Mouse (Mus musculus) heart, embryonic 14.5 days (tissue): ENCODE results near the gene Spata25. TPM values are rescaled to one million over a fixed set of nuclear protein-coding genes. Genes with fewer than 3 reads are reported as not detected.

Source experiments
- ATAC-seq: fragments of 200-750 bp; cut with Nextera tagmentation; 2 replicates; pipeline ENCODE4 v1.8.0; 2017; ENCODE audit warnings: low read depth, moderate TSS enrichment; ENCODE audit not compliant: insufficient number of reproducible peaks, insufficient read depth, low FRiP score
- H3K27ac ChIP-seq, 2 experiments: fragments of 200-500 bp in 1 of 2; fragments of 300-500 bp in 1 of 2; sonication (generic) in 1 of 2; replicated peaks in 1 of 2; 2 replicates each; pipeline ENCODE4 v1.5.1; 2012 to 2014; ENCODE audit warnings: low read depth in 2 of 2, low read length in 2 of 2, control low read depth in 1 of 2, mild to moderate bottlenecking in 1 of 2, mixed read lengths in 1 of 2; ENCODE audit not compliant: control insufficient read depth in 1 of 2, insufficient read depth in 1 of 2
- H3K27me3 ChIP-seq: fragments of 300-500 bp; sonication (generic); 2 replicates; pipeline ENCODE4 v1.6.1; 2014; ENCODE audit warnings: mild to moderate bottlenecking, low read length, control low read depth; ENCODE audit not compliant: control insufficient read depth, insufficient read depth
- H3K36me3 ChIP-seq: fragments of 300-500 bp; sonication (generic); 2 replicates; pipeline ENCODE4 v1.6.1; 2014; ENCODE audit warnings: mild to moderate bottlenecking, control low read depth, low read length, mixed read lengths; ENCODE audit not compliant: control insufficient read depth, insufficient read depth
- H3K4me1 ChIP-seq, 2 experiments: fragments of 200-500 bp in 1 of 2; fragments of 300-500 bp in 1 of 2; sonication (generic) in 1 of 2; 2 replicates each; pipeline ENCODE4 v1.6.1; 2012 to 2014; ENCODE audit warnings: low read length in 2 of 2, control low read depth in 1 of 2, mixed read lengths in 1 of 2; ENCODE audit not compliant: control insufficient read depth in 2 of 2, insufficient read depth in 2 of 2
- H3K4me2 ChIP-seq: fragments of 300-500 bp; sonication (generic); 2 replicates; pipeline ENCODE4 v1.6.1; 2014; ENCODE audit warnings: mild to moderate bottlenecking, low read length
- H3K4me3 ChIP-seq, 2 experiments: fragments of 200-500 bp in 1 of 2; fragments of 300-500 bp in 1 of 2; sonication (generic) in 1 of 2; 2 replicates each; pipeline ENCODE4 v1.5.1; 2012 to 2014; ENCODE audit warnings: low read length in 2 of 2, mild to moderate bottlenecking in 2 of 2, control low read depth in 1 of 2, low read depth in 1 of 2, moderate library complexity in 1 of 2; ENCODE audit not compliant: control insufficient read depth in 1 of 2, insufficient read depth in 1 of 2
- H3K9ac ChIP-seq: fragments of 300-500 bp; sonication (generic); 2 replicates; pipeline ENCODE4 v1.6.1; 2014; ENCODE audit warnings: mild to moderate bottlenecking, low read length
- H3K9me3 ChIP-seq: fragments of 300-500 bp; sonication (generic); 2 replicates; pipeline ENCODE4 v1.6.1; 2016; ENCODE audit warnings: low read length, control low read depth; ENCODE audit not compliant: control insufficient read depth
- WGBS: fragments of 180-500 bp; shearing (Covaris S2); extraction: QIAGEN DNeasy Blood & Tissue Kit; methylation state at CpG from one replicate; pipeline ENCODE4 v1.1.7; 2014; 5-methylcytosine and 5-hydroxymethylcytosine counted together
- polyA plus RNA-seq: library from polyadenylated mRNA; unstranded; fragments of >200 nt; fragmentation: Nextera tagmentation; extraction: Ambion mirVana; gene quantifications from 2 replicates; pipeline ENCODE4 v1.2.1, GENCODE M21; 2014

Gene Spata25
- polyA plus RNA-seq, 1 experiment from 2014 or later = not detected

DNA sequence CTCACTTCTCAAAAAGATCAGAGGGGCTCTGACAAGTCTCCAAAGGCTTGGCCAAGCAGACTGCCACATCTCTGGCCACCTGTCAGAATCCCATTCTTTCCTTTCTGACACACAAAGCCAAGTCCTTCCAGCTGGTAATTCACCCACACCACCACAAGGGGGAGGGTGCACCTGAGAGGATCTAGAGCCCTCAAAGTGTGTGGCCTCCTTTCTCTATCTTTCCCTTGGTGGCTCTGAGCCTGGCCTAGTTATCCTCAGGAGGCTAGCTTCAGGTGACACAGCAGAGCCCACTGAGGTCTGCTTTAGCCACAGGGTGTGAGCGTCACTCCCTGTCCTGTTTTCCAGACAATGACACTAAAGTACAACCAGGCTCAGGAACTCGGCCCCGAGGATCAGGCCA lies 35.1 kb downstream of the Spata25 start:
- Histone ChIP-seq H3K4me3 (no peak overlapping the region), H3K4me1 (peaks cover 5 to 14% of the 10 kb centered on the region in 2 experiments; a peak in 3 of 4 replicates), H3K27me3 (no peaks in the 10 kb centered on the region), H3K4me2 (no peak overlapping the region), H3K9me3 (no peaks in the 10 kb centered on the region), H3K27ac (peak overlapping the region; percentile 78 to 88), H3K9ac (peak overlapping the region; percentile 2; the same call in 1 of the 2 replicates), H3K36me3 (peaks cover 88% of the 10 kb centered on the region)
- ATAC-seq = peak; percentile 12; the same call in 1 of the 2 replicates
- WGBS = 37% methylated on average over 3 of the region's 3 CpGs

DNA sequence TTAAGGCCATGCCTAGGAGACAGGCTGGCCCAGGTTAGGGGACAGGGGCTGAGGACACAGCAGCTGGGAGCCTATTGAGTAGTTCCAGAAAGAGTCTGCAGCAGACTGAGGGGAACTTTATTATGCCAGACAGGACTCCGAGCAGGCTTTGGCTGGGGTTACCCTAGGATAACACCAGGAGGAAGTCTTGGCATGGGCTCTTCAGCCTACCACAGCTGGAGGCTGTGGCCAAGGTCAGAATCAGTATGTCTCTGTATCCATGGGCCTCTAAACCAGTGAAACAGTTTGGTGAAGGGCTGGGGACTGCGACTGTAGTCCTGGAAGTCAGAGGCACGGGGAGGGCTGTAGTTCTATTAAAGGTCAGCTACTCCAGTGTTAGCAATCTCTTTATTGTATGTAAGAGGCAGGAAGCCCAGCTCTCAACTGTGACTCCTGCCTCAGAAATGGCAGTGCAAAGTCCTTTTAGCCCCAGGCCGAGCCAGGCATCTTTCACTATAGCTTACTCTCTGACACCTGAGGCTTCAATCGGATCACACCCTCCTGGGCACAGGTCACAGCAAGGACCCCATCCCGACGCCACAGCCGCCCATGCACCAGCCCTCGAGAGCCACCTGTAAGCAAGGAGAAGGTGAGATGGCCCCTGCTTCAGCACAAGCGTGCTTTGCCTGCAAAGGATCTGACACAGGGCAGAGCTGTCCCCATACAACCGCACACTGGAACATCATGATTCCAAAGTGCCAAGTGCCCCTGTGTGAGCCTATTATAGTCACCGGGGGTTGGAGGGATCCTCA lies 35.7 kb downstream of the Spata25 start:
- no peaks in the 10 kb centered on the region for H3K27me3 ChIP-seq
- H3K36me3 ChIP-seq = peaks cover 83% of the 10 kb centered on the region
- H3K9me3 ChIP-seq = no peaks in the 10 kb centered on the region
- no peak overlapping the region for H3K4me3 ChIP-seq
- 81% methylated on average over 12 of the region's 12 CpGs for WGBS
- H3K4me1 ChIP-seq = peaks cover 5 to 14% of the 10 kb centered on the region in 2 experiments; a peak in 3 of 4 replicates
- ATAC-seq = no peak
- no peak overlapping the region for H3K4me2 ChIP-seq
- H3K9ac ChIP-seq = no peak overlapping the region
- H3K27ac ChIP-seq = peak overlapping the region; percentile 78 to 88

DNA sequence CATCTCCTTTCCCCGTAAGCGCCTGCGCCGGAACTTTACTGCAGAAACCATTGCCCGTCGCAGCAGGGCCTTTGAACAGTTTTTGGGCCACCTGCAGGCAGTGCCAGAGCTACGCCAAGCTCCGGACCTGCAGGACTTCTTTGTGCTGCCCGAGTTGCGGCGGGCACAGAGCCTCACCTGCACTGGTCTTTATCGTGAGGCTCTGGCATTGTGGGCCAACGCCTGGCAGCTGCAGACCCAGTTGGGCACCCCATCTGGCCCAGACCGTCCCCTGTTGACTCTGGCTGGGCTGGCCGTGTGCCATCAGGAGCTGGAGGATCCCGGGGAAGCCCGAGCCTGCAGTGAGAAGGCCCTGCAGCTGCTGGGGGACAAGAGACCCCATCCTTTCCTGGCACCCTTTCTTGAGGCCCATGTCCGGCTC lies 36.5 kb downstream of the Spata25 start:
- H3K9me3 ChIP-seq = no peaks in the 10 kb centered on the region
- H3K4me2 ChIP-seq = no peak overlapping the region
- H3K36me3 ChIP-seq = peaks cover 77% of the 10 kb centered on the region
- ATAC-seq = no peak
- no peak overlapping the region for H3K4me3 ChIP-seq
- H3K9ac ChIP-seq = no peak overlapping the region
- H3K4me1 ChIP-seq = peaks cover 8 to 22% of the 10 kb centered on the region in 2 experiments
- H3K27me3 ChIP-seq = no peaks in the 10 kb centered on the region
- 89% methylated on average over 18 of the region's 18 CpGs for WGBS
- H3K27ac ChIP-seq = no peak overlapping the region

DNA sequence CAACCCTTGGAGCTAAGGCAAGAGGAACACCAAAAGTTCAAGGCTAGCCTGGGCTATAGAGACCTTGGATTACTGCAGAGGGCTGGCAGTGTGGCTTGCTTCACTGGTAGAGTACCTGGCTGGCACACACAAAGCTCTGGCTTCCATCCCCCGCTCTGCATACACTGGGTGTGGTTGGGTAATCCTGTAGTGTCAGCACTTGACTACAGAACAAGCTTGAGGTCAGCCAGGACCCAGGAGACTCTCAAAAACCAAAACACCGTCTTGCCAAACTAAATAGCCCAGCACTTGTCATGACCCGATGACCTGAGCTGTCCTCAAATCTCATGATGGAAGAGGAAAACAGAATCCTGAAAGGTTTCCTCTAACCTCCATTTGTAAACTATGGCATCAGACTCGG lies 37.9 kb downstream of the Spata25 start:
- H3K27me3 ChIP-seq = no peaks in the 10 kb centered on the region
- 69% methylated on average over 4 of the region's 4 CpGs for WGBS
- no peaks in the 10 kb centered on the region for H3K9me3 ChIP-seq
- no peak overlapping the region for H3K4me2 ChIP-seq
- no peak overlapping the region; a peak in 1 of 4 replicates for H3K27ac ChIP-seq
- H3K4me3 ChIP-seq = no peak overlapping the region
- peaks cover 63% of the 10 kb centered on the region for H3K36me3 ChIP-seq
- ATAC-seq = no peak
- H3K4me1 ChIP-seq = peaks cover 11 to 24% of the 10 kb centered on the region in 2 experiments
- no peak overlapping the region for H3K9ac ChIP-seq

DNA sequence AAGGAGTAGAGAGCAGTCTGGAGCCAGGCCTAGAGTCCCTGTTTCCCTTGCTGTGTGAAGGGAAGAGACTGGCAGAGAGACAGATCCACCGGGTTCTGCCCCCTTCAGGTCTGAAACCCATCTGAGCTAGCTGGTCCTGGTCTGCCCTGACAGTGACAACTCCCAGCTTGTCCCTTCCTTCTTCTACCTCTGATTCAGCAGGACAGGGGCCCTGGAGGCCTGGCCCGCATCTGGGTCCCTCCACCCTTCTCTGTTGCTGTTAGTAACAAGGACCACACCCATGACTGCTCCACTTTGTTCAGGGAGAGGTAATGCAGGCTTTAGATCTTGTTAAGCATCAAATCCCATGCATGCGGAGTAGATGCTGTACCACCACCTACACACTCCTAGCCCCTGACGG lies 39.9 kb downstream of the Spata25 start:
- Histone ChIP-seq H3K4me3 (no peak overlapping the region), H3K4me2 (no peak overlapping the region), H3K27ac (no peak overlapping the region), H3K9ac (no peak overlapping the region), H3K36me3 (peaks cover 46% of the 10 kb centered on the region), H3K4me1 (peaks cover 8 to 23% of the 10 kb centered on the region in 2 experiments), H3K27me3 (no peaks in the 10 kb centered on the region), H3K9me3 (no peaks in the 10 kb centered on the region)
- ATAC-seq = no peak
- WGBS = 60% methylated on average over 4 of the region's 4 CpGs

DNA sequence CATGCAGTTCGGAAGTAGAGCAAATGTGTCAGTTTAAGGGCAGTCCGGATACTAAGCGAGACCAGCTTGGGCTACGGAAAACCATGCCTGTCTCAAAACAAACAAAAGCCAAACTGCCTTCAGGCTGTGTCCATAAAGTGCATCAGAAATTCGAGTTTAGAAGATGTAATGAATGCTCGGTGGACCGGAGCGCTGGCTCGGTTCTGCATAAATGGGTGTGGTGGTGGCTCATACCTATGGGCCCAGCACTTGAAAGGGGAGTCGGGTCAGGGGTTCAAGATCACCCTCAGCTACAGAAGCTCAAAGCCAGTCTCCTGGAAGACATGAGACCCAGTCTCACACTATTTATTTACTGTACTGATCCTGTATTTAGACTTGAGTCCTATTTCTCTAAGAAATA lies 40.6 kb downstream of the Spata25 start:
- Histone ChIP-seq H3K4me3 (no peak overlapping the region), H3K4me1 (peaks cover 6 to 18% of the 10 kb centered on the region in 2 experiments), H3K9ac (no peak overlapping the region), H3K9me3 (no peaks in the 10 kb centered on the region), H3K4me2 (peak overlapping the region; percentile 68; the same call in 1 of the 2 replicates), H3K27ac (no peak overlapping the region), H3K36me3 (peaks cover 44% of the 10 kb centered on the region), H3K27me3 (no peaks in the 10 kb centered on the region)
- no peak for ATAC-seq
- WGBS = 88% methylated on average over 10 of the region's 10 CpGs

DNA sequence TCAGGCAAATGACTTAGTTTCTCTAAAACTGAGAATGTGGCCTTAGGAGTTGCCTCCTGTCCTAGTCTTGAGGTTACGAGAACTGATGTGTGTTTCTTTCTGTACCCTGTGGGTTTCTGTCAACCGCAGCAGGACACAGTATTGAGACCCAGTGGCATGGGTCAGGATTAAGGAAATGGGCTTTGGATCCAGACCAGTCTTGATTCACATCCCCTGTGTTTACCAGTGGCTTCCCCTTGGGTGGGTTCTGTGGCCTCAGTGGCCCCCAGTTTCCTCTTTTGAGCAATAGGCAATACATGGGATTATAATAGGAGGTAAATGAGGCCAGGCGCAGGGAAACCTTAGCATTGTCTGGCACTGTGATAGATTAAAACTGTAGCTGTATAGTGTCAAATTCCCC lies 41.3 kb downstream of the Spata25 start:
- Histone ChIP-seq H3K9me3 (no peaks in the 10 kb centered on the region), H3K36me3 (peaks cover 37% of the 10 kb centered on the region), H3K4me2 (peak overlapping the region; percentile 68), H3K4me1 (peaks cover 6 to 16% of the 10 kb centered on the region in 2 experiments), H3K27ac (peak overlapping the region; percentile 79 to 85; a peak in 3 of 4 replicates), H3K4me3 (peak overlapping the region; percentile 56 to 75), H3K9ac (peak overlapping the region; percentile 80), H3K27me3 (no peaks in the 10 kb centered on the region)
- ATAC-seq = no peak
- 80% methylated on average over 3 of the region's 3 CpGs for WGBS
